Mouse (Mus musculus) hindbrain, embryonic 12.5 days (tissue): ENCODE data around the gene Padi6. TPM values are rescaled to one million over a fixed set of nuclear protein-coding genes. Genes with fewer than 3 reads are reported as not detected.

Source experiments
- ATAC-seq: fragments of 200-750 bp; cut with Nextera tagmentation; 2 replicates; pipeline ENCODE4 v1.8.0; 2017; ENCODE audit warnings: moderate TSS enrichment; ENCODE audit not compliant: low FRiP score
- H3K27ac ChIP-seq: fragments of 300-500 bp; sonication (generic); 2 replicates; pipeline ENCODE4 v1.5.1; 2016; ENCODE audit warnings: mild to moderate bottlenecking
- H3K27me3 ChIP-seq: fragments of 300-500 bp; sonication (generic); 2 replicates; pipeline ENCODE4 v1.6.1; 2016; ENCODE audit warnings: mild to moderate bottlenecking
- H3K36me3 ChIP-seq: fragments of 300-500 bp; sonication (generic); 2 replicates; pipeline ENCODE4 v1.6.1; 2016; ENCODE audit warnings: mild to moderate bottlenecking
- H3K4me1 ChIP-seq: fragments of 300-500 bp; sonication (generic); 2 replicates; pipeline ENCODE4 v1.6.1; 2016
- H3K4me2 ChIP-seq: fragments of 300-500 bp; sonication (generic); replicated peaks from 2 replicates; pipeline ENCODE4 v1.6.1; 2016; ENCODE audit warnings: mild to moderate bottlenecking
- H3K4me3 ChIP-seq: fragments of 300-500 bp; sonication (generic); 2 replicates; pipeline ENCODE4 v1.5.1; 2016; ENCODE audit warnings: mild to moderate bottlenecking
- H3K9ac ChIP-seq: fragments of 300-500 bp; sonication (generic); 2 replicates; pipeline ENCODE4 v1.6.1; 2016; ENCODE audit warnings: mild to moderate bottlenecking, moderate library complexity
- H3K9me3 ChIP-seq: fragments of 300-500 bp; sonication (generic); replicated peaks from 2 replicates; pipeline ENCODE4 v1.6.1; 2016; ENCODE audit warnings: mild to moderate bottlenecking
- WGBS: fragments of 180-500 bp; shearing (Covaris S2); methylation state at CpG from one replicate; pipeline ENCODE4 v1.1.7; 2016; 5-methylcytosine and 5-hydroxymethylcytosine counted together
- polyA plus RNA-seq: library from polyadenylated mRNA; unstranded; fragments of >200 nt; fragmentation: Nextera tagmentation; extraction: Ambion mirVana; gene quantifications from 2 replicates; pipeline ENCODE4 v1.2.1, GENCODE M21; 2016

The Padi6 gene
- polyA plus RNA-seq, 1 experiment from 2014 or later = 0.09 TPM

DNA sequence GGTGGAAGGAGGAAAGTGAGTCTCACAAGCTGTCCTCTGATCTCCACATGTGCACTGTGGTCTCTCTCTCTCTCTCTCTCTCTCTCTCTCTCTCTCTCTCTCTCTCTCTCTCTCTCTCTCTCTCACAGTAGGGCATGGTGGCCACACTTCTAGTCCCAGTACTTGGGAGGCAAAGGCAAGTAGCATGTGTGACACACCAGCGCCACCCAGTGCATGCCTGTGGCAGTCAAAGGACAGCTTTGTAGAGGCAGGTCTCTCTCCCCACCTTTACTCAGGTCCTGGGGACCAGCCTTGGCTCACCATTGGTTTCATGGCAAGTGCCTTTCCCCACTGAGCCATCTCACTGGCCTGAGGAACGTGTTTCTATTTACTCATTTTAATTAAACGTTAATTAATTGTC lies 2.2 kb upstream of the Padi6 start:
- no peak overlapping the region for H3K4me2 ChIP-seq
- peaks cover 12% of the 10 kb centered on the region for H3K4me1 ChIP-seq
- H3K27me3 ChIP-seq = peaks cover 2% of the 10 kb centered on the region; the same call in 1 of the 2 replicates
- H3K4me3 ChIP-seq = no peak overlapping the region
- no peak for ATAC-seq
- no peaks in the 10 kb centered on the region for H3K9me3 ChIP-seq
- H3K9ac ChIP-seq = no peak overlapping the region
- H3K36me3 ChIP-seq = no peaks in the 10 kb centered on the region
- no peak overlapping the region for H3K27ac ChIP-seq
- WGBS = 30% methylated on average over 3 of the region's 3 CpGs

DNA sequence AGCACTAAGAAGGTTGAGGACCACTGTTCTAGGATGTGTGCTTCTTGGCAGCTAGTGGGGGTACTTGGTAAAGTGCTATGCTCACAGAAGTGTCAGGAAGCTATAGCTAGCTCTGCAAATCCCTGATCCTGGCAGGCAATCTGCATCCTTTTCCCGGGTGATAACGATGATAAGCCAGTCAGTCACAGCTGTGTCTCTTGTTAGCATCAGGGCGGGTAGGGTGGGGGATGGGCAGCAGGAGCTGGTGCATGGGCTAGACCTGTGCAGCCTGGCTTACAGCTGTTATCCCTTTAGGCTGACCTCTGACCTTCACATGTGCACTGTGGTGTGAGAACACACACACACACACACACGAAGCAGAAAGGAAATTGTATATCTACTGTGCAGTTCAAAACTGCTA lies 643 bp upstream of the Padi6 start:
- no peaks in the 10 kb centered on the region for H3K36me3 ChIP-seq

DNA sequence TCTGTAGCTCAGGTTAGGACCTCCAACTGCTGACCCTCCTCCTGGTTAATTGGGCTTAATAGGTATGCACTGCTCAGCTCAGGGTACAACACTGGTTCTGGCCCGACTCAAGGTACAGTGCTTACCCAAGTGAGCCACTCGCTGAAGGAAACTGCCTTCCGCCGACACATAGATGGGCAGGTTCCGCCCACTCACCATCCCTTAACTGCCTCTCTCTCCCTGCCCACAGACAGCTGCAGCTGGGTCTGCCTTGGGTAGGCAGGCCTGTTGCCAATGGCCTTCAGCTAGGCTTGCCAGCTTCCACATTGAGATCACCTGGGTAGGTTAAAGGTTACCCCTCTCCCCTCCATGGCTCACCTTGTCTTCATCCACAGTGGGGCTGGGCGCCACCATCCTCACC lies 1.0 kb downstream of the Padi6 start:
- Histone ChIP-seq H3K36me3 (no peaks in the 10 kb centered on the region), H3K4me3 (no peak overlapping the region), H3K4me1 (peaks cover 6% of the 10 kb centered on the region), H3K27ac (no peak overlapping the region), H3K4me2 (no peak overlapping the region), H3K9me3 (no peaks in the 10 kb centered on the region), H3K27me3 (peaks cover 2% of the 10 kb centered on the region; the same call in 1 of the 2 replicates), H3K9ac (no peak overlapping the region)
- 85% methylated on average over 6 of the region's 6 CpGs for WGBS
- ATAC-seq = no peak

More for the DNA sequence above, 643 bp upstream of the Padi6 start:
- H3K27ac ChIP-seq = no peak overlapping the region
- 0 out of 2 replicates have a peak, but pooled peaks have one; percentile 21 for ATAC-seq
- H3K4me3 ChIP-seq = no peak overlapping the region
- peaks cover 2% of the 10 kb centered on the region; the same call in 1 of the 2 replicates for H3K27me3 ChIP-seq
- no peak overlapping the region for H3K4me2 ChIP-seq
- no peak overlapping the region for H3K9ac ChIP-seq
- no peaks in the 10 kb centered on the region for H3K9me3 ChIP-seq
- peaks cover 9% of the 10 kb centered on the region for H3K4me1 ChIP-seq
- 56% methylated on average over 4 of the region's 4 CpGs for WGBS

GRCm38 (mm10) chr4:140740655-140741054 lies 1.8 kb downstream of the Padi6 start:
- H3K9ac ChIP-seq = no peak overlapping the region
- H3K27ac ChIP-seq = no peak overlapping the region
- H3K9me3 ChIP-seq = no peaks in the 10 kb centered on the region
- H3K4me3 ChIP-seq = no peak overlapping the region
- WGBS = 88% methylated on average over 11 of the region's 11 CpGs
- no peak for ATAC-seq
- H3K4me1 ChIP-seq = peaks cover 6% of the 10 kb centered on the region
- no peaks in the 10 kb centered on the region for H3K27me3 ChIP-seq
- no peaks in the 10 kb centered on the region for H3K36me3 ChIP-seq
- H3K4me2 ChIP-seq = no peak overlapping the region

- H3K4me3 ChIP-seq = no peak overlapping the region
- WGBS = 77% methylated on average over 7 of the region's 7 CpGs
- no peak overlapping the region for H3K9ac ChIP-seq
- ATAC-seq = no peak
- no peaks in the 10 kb centered on the region for H3K36me3 ChIP-seq
- no peak overlapping the region for H3K27ac ChIP-seq
- H3K9me3 ChIP-seq = no peaks in the 10 kb centered on the region
- no peaks in the 10 kb centered on the region for H3K4me1 ChIP-seq
- no peaks in the 10 kb centered on the region for H3K27me3 ChIP-seq
- H3K4me2 ChIP-seq = no peak overlapping the region
Observed at GRCm38 (mm10) chr4:140732871-140733270, 9.6 kb downstream of the Padi6 start.

DNA sequence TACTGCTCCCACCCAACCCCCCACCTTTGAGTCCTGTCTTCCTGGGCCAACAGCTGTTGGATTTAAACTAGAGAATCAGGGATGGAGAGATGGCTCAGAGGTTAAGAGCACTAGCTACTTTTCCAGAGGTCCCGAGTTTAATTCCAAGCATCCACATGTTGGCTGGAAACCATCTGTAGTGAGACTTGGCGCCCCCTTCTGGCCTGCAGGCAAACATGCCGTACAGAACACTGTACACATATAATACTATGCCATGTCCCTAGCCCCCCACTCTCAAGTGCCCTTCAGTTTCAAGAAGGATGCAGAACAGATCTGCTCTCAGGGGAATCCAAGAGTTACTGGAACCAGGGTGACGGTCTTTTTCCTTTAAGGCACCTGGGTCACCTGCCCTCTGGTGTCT lies 10.8 kb downstream of the Padi6 start:
- no peak for ATAC-seq
- Histone ChIP-seq H3K9ac (no peak overlapping the region), H3K4me2 (no peak overlapping the region), H3K36me3 (no peaks in the 10 kb centered on the region), H3K9me3 (no peaks in the 10 kb centered on the region), H3K27ac (no peak overlapping the region), H3K27me3 (no peaks in the 10 kb centered on the region), H3K4me1 (no peaks in the 10 kb centered on the region), H3K4me3 (no peak overlapping the region)
- 83% methylated on average over 4 of the region's 4 CpGs for WGBS

DNA sequence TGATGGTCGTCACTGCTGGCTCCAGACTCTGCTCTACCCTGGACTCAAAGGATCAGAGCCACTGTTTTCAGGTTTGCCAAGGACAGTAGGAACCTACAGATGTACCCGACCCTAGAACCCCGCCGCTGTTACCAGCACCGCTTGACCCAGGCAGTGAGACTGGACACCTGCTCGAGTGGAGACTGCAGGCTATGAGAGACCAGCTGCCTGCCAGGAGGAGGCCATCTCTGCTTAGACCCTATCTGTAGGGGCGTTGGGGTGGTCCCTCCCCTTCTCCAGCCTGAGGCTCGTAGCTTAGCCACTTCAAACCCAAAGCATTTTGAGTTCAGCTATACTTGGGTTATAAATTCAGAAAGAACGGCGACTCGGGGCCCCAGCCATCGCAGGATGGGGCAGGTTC lies 15.5 kb downstream of the Padi6 start:
- Histone ChIP-seq H3K27me3 (no peaks in the 10 kb centered on the region), H3K4me3 (no peak overlapping the region), H3K4me1 (no peaks in the 10 kb centered on the region), H3K9me3 (no peaks in the 10 kb centered on the region), H3K9ac (no peak overlapping the region), H3K27ac (no peak overlapping the region), H3K36me3 (peaks cover 26% of the 10 kb centered on the region), H3K4me2 (no peak overlapping the region)
- WGBS = 89% methylated on average over 12 of the region's 12 CpGs
- no peak for ATAC-seq

- no peaks in the 10 kb centered on the region for H3K4me1 ChIP-seq
- WGBS = 75% methylated on average over 6 of the region's 6 CpGs
- H3K4me2 ChIP-seq = no peak overlapping the region
- no peaks in the 10 kb centered on the region for H3K27me3 ChIP-seq
- H3K36me3 ChIP-seq = peaks cover 48% of the 10 kb centered on the region
- no peak overlapping the region for H3K27ac ChIP-seq
- H3K4me3 ChIP-seq = no peak overlapping the region
- no peak for ATAC-seq
- no peak overlapping the region for H3K9ac ChIP-seq
- no peaks in the 10 kb centered on the region for H3K9me3 ChIP-seq
Observed at GRCm38 (mm10) chr4:140724739-140725138, 17.7 kb downstream of the Padi6 start.

DNA sequence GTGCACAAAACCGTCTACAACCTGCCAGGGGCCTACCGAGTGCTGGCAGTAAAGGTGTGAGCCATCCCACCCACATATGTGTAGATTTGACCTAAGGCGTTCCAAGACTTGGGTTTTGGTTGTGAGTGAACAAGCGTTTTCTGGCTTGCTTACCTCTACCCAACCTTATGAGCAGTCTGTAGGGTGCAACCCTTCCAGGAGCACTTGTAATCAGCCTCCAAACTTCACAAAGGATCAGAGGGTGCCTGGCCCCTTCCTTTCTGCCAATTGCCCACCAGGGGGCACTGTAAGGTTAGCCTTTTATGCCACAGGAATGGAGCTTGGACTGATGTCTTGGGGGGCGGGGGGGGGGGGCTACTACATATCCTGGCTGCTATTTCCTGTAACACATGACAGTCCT lies 18.6 kb downstream of the Padi6 start:
- H3K4me3 ChIP-seq = no peak overlapping the region
- H3K27me3 ChIP-seq = no peaks in the 10 kb centered on the region
- no peaks in the 10 kb centered on the region for H3K4me1 ChIP-seq
- H3K36me3 ChIP-seq = peaks cover 56% of the 10 kb centered on the region
- WGBS = 59% methylated on average over 5 of the region's 5 CpGs
- ATAC-seq = peak; percentile 38; the same call in 1 of the 2 replicates
- H3K27ac ChIP-seq = no peak overlapping the region
- H3K9me3 ChIP-seq = no peaks in the 10 kb centered on the region
- no peak overlapping the region for H3K9ac ChIP-seq
- H3K4me2 ChIP-seq = no peak overlapping the region

DNA sequence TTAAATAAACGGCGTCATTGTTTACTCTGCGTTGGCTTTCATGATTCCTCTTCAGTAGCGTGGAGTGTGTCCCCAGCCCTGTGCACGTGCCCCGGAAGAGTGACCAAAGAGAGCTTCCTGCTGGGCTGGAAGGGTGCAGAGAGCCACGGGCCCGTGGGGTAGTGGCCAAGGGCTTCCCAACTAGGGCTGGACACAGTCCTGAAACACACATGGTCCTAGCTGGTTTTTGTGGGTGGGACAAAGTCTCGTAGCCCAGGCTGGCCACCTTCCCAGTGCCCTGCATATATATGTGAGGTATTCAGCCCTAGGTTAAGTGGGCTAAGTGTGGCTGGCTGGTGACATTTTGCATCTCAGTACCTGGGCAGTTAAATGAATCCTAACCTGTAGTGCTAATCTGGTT lies 19.3 kb downstream of the Padi6 start:
- 85% methylated on average over 9 of the region's 9 CpGs for WGBS
- Histone ChIP-seq H3K9ac (no peak overlapping the region), H3K27me3 (no peaks in the 10 kb centered on the region), H3K4me1 (no peaks in the 10 kb centered on the region), H3K27ac (no peak overlapping the region), H3K4me2 (no peak overlapping the region), H3K36me3 (peaks cover 62% of the 10 kb centered on the region), H3K9me3 (no peaks in the 10 kb centered on the region), H3K4me3 (no peak overlapping the region)
- ATAC-seq = no peak

DNA sequence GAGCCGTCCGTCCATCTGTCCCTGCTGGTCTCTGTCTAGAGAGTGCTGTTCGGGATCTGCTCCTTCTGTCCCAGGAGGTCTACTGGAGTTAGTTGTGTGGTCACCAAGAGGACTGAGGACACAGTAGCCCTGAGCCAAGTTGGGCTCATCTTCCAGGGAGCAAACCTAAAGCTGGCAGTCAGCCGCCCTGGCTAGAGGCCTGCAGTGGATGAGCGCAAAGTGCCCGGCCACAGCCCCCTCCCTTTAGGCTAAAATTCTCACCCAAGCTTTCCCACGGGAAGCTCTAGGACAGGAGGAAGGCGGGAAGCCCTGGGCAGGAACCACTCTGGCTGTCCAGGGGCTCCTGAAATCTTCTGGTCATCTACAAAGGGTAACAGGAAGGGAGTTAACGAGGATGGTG lies 19.7 kb downstream of the Padi6 start:
- Histone ChIP-seq H3K27me3 (no peaks in the 10 kb centered on the region), H3K27ac (no peak overlapping the region), H3K4me3 (no peak overlapping the region), H3K4me2 (no peak overlapping the region), H3K36me3 (peaks cover 67% of the 10 kb centered on the region), H3K9ac (no peak overlapping the region), H3K4me1 (no peaks in the 10 kb centered on the region), H3K9me3 (no peaks in the 10 kb centered on the region)
- ATAC-seq = no peak
- WGBS = 78% methylated on average over 9 of the region's 9 CpGs

DNA sequence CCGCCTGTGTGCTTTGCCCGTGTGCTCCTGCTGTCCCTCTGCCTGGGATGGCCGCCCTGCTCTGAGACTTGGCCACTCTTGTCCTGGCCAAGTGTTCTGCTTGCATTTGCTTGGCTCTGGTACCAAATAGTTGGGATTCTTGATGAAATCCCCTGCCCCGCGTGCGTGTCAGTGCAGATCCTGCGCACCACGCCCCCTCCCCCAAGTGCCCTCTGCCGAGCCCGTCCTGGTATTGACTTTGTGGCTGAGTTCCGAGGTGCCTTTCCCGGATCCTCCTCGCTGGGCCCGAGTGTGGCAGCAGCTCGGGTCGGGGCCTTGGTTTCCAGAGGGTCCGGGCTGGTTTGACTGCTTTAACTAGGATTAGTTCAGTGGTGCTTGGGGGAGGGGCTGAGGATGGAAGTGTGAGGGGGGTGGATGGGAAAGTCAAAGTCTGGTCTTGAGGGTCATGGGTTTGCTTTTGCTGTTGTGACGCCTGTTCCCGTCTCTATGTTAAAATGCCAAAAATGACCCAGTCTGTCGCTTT lies 20.4 kb downstream of the Padi6 start:
- no peaks in the 10 kb centered on the region for H3K27me3 ChIP-seq
- H3K9ac ChIP-seq = no peak overlapping the region
- no peaks in the 10 kb centered on the region for H3K4me1 ChIP-seq
- no peak for ATAC-seq
- no peak overlapping the region for H3K4me3 ChIP-seq
- peaks cover 72% of the 10 kb centered on the region for H3K36me3 ChIP-seq
- no peak overlapping the region for H3K4me2 ChIP-seq
- WGBS = 91% methylated on average over 20 of the region's 20 CpGs
- no peak overlapping the region for H3K27ac ChIP-seq
- no peaks in the 10 kb centered on the region for H3K9me3 ChIP-seq

DNA sequence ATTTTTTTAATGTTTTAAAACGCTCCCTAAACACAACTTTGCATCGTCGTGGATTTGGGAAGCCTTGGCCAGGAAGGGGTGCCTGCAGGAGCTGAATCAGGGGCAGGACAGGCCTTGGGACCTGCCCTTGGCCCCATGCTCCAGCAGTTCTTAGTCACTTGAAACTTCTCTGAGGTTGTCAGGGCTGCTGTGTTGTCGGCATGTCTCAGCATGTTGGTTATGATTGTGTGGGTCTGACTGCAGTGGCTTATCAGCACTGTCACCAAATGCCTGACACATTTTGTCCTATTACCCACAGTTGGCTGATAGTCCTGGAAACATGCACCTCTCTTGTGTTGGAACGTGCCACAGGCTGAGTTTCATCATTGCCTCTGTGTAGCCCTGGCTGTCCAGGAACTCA lies 22.4 kb downstream of the Padi6 start:
- WGBS = 95% methylated on average over 5 of the region's 5 CpGs
- peaks cover 85% of the 10 kb centered on the region for H3K36me3 ChIP-seq
- H3K9me3 ChIP-seq = no peaks in the 10 kb centered on the region
- no peaks in the 10 kb centered on the region for H3K4me1 ChIP-seq
- ATAC-seq = no peak
- no peak overlapping the region for H3K4me2 ChIP-seq
- H3K9ac ChIP-seq = no peak overlapping the region
- H3K4me3 ChIP-seq = no peak overlapping the region
- no peaks in the 10 kb centered on the region for H3K27me3 ChIP-seq
- no peak overlapping the region for H3K27ac ChIP-seq
